Mouse (Mus musculus): Measurements from ENCODE around the gene Ifitm5.
A peak's percentile ranks its signal among the peaks of the same experiment; 100 is the strongest.

DNA sequence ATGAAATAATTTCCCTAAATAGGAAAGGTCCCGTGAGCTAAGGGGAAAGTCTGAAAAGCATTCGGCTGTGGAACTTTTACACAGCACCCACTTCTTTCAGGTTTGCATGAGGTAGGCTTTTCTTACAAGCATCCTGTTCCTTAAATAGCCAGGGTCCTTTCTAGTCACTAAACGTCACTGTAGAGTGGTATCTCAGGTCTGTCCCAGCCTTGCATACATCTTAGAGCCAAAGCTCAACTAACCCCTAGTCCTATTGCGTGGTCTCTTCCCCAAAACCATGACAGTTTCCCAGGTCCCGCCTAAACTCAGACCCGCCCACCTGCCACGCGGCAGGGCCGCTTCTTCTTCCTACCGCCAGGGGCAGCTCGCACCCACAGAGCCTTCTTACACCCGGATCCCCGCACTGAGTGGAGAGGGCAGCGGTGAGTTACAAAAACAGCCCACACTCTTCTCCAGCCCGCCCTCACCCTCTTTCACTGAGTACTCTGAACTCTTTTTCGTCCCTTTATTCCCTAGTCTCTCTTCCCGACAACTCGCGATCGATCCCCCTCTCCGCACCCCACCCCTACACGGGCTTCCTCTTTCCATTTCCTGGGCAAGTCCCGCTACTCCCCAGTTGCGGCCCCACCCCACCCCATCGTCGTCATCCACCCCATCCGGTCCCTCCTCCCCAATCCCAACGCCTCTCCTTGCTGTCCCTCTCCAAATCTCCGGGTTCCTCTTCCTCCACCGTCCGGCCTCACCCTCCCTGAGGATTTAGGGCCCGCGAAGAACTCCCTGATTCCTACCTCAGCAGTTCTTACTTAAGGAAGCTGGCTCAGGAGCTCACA is 8.7 kb downstream of the Ifitm5 start, which contains the start of gene Pgghg:
- TF ChIP-seq CTCF (IDR thresholded peaks at IDR 0.05; ENCODE audit: low read depth, low read length) = peak; percentile 94
- peak; percentile 91 for TF ChIP-seq POLR2A (IDR thresholded peaks at IDR 0.05; ENCODE audit: extremely low read depth, insufficient read depth, low read length)
